Mouse (Mus musculus) adrenal gland, postnatal 4 days (tissue): ENCODE data around the gene Lcmt1. TPM values are rescaled to one million over a fixed set of nuclear protein-coding genes. Genes with fewer than 3 reads are reported as not detected.

ENCODE experiments used
- DNase-seq, 2 experiments: peaks; one replicate each; pipeline ENCODE4 v3.0.0; 2021 to 2022; ENCODE audit warnings: low spot score in 2 of 2, mixed read lengths in 2 of 2
- total RNA-seq, 2 experiments: library from RNA; stranded (reverse); gene quantifications; 2 replicates each; pipeline ENCODE4 v1.2.3; 2021

Lcmt1 gene
- total RNA-seq, 2 experiments from 2014 or later: 34.0 to 35.7 TPM

GRCm38 (mm10) chr7:123359101-123359500, 10.5 kb upstream of the Lcmt1 start:
- DNase-seq: no peak

GRCm38 (mm10) chr7:123360185-123360584, 9.4 kb upstream of the Lcmt1 start:
- no peak for DNase-seq

GRCm38 (mm10) chr7:123361229-123361980, 8.2 kb upstream of the Lcmt1 start:
- no peak for DNase-seq

- DNase-seq: no peak
Observed at GRCm38 (mm10) chr7:123362806-123363205, 6.8 kb upstream of the Lcmt1 start.

GRCm38 (mm10) chr7:123363971-123364370, 5.6 kb upstream of the Lcmt1 start:
- no peak for DNase-seq

- DNase-seq: no peak
Observed at GRCm38 (mm10) chr7:123365876-123366741, 3.5 kb upstream of the Lcmt1 start.

- DNase-seq: no peak
Observed at GRCm38 (mm10) chr7:123366806-123367205, 2.8 kb upstream of the Lcmt1 start.

GRCm38 (mm10) chr7:123367218-123368150, 2.1 kb upstream of the Lcmt1 start:
- DNase-seq: no peak

- no peak for DNase-seq
Observed at GRCm38 (mm10) chr7:123368187-123368586, 1.4 kb upstream of the Lcmt1 start.

GRCm38 (mm10) chr7:123368778-123369746, 522 bp upstream of the Lcmt1 start:
- DNase-seq: peak; percentile 12 to 22

GRCm38 (mm10) chr7:123370700-123371099, 1.1 kb downstream of the Lcmt1 start:
- DNase-seq: no peak

GRCm38 (mm10) chr7:123371501-123371900, 1.9 kb downstream of the Lcmt1 start:
- DNase-seq: no peak

- peak; percentile 73 to 89 for DNase-seq
Observed at GRCm38 (mm10) chr7:123377443-123378400, 8.1 kb downstream of the Lcmt1 start.

GRCm38 (mm10) chr7:123385693-123386407, 16.3 kb downstream of the Lcmt1 start:
- DNase-seq: no peak

GRCm38 (mm10) chr7:123389686-123390280, 20.2 kb downstream of the Lcmt1 start:
- no peak for DNase-seq

- DNase-seq: no peak
Observed at GRCm38 (mm10) chr7:123394271-123394670, 24.7 kb downstream of the Lcmt1 start.

GRCm38 (mm10) chr7:123396900-123397299, 27.3 kb downstream of the Lcmt1 start:
- no peak for DNase-seq

GRCm38 (mm10) chr7:123397369-123397768, 27.8 kb downstream of the Lcmt1 start:
- no peak for DNase-seq
